ENCODE assay signal across 8 mouse cellular contexts in the genomic region with DNA sequence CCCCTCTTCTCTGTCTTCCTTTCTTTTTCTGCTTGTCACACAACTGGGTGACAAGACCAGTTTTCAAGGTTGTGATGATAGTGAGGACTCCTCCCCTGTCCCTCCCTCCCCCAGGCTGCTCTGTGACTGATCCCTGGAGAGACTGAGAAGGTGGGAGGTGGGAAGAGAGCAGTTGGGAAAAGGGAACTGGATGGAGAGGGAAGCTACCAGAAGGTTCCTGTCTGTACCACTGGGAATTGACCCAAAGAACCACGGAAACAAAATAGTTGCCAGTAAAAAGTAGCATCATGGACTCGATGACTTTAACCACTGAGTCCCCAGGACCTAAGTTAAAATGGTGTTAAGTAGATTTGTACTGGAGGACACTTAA.
DNase-seq lines count a peak whose midpoint lies in the region; ATAC-seq and TF ChIP-seq lines count a peak whose summit lies in the region.

No protein-coding gene starts in this region.

- DNase-seq in heart, adult 2 months, result peak in 1 of 2 experiments; percentile 33
- no peak for DNase-seq in heart, postnatal 10 days
- no peak for DNase-seq in neural tube, embryonic 10.5 days (ENCODE audit: extremely low spot score, low spot score)
- DNase-seq in hindbrain, postnatal 0 days (ENCODE audit: low spot score), result no peak
- no peak for DNase-seq in cerebellum, postnatal 4 days (ENCODE audit: low spot score in 2 of 2)
- DNase-seq in thymus, postnatal 4 days, result no peak

- no peak overlapping the region for H3K9ac ChIP-seq in heart, adult 2 months (ENCODE audit: low read depth, low read length)
- no peak overlapping the region for H3K9ac ChIP-seq in neural tube, embryonic 13.5 days
- no peak overlapping the region for H3K9ac ChIP-seq in hindbrain, postnatal 0 days (replicated peaks; ENCODE audit: low read length)

- no peaks in the 10 kb centered on the region for H3K36me3 ChIP-seq in heart, adult 2 months (ENCODE audit: control insufficient read depth, insufficient read depth, low read length)
- H3K36me3 ChIP-seq in neural tube, embryonic 13.5 days, result no peaks in the 10 kb centered on the region
- H3K36me3 ChIP-seq in hindbrain, postnatal 0 days (ENCODE audit: insufficient read depth, low read length), result no peaks in the 10 kb centered on the region

- no peak for TF ChIP-seq CTCF in heart, adult 2 months (IDR thresholded peaks at IDR 0.05)
- TF ChIP-seq CTCF in hindbrain, postnatal 0 days (IDR thresholded peaks at IDR 0.05; ENCODE audit: low read depth), result no peak

- WGBS in heart, adult 2 months, result 2% methylated on average over 2 of the region's 2 CpGs
- 63% methylated on average over 2 of the region's 2 CpGs for WGBS in neural tube, embryonic 13.5 days
- 34% methylated on average over 2 of the region's 2 CpGs for WGBS in hindbrain, postnatal 0 days

- H3K79me2 ChIP-seq in heart, adult 2 months (replicated peaks; ENCODE audit: control insufficient read depth, insufficient read depth, low read length), result no peaks in the 10 kb centered on the region

- no peaks in the 10 kb centered on the region for H3K27me3 ChIP-seq in heart, adult 2 months (ENCODE audit: control insufficient read depth, insufficient read depth, low read length)
- no peaks in the 10 kb centered on the region for H3K27me3 ChIP-seq in neural tube, embryonic 13.5 days
- H3K27me3 ChIP-seq in hindbrain, postnatal 0 days (ENCODE audit: insufficient read depth, low read length), result no peaks in the 10 kb centered on the region

- ATAC-seq in neural tube, embryonic 13.5 days (ENCODE audit: low read depth), result no peak
- 0 out of 2 replicates have a peak, but pooled peaks have one; percentile 3 for ATAC-seq in hindbrain, postnatal 0 days
- no peak; the same call in 1 of the 2 replicates for ATAC-seq in erythroid progenitor cell, adult 5-6 weeks (replicated peaks; ENCODE audit: low FRiP score, poor library complexity, severe bottlenecking)

- H3K4me1 ChIP-seq in heart, adult 2 months (ENCODE audit: control insufficient read depth, insufficient read depth, low read length), result peaks cover 7% of the 10 kb centered on the region
- peaks cover 27% of the 10 kb centered on the region for H3K4me1 ChIP-seq in neural tube, embryonic 13.5 days (replicated peaks)
- H3K4me1 ChIP-seq in hindbrain, postnatal 0 days (ENCODE audit: insufficient read depth, low read length), result peaks cover 10% of the 10 kb centered on the region

- 0 out of 2 replicates have a peak, but pooled peaks have one; percentile 17 for TF ChIP-seq POLR2A in heart, adult 2 months (IDR thresholded peaks at IDR 0.05; ENCODE audit: insufficient read depth, low read depth, low read length)

- no peaks in the 10 kb centered on the region for H3K9me3 ChIP-seq in neural tube, embryonic 13.5 days
- no peaks in the 10 kb centered on the region for H3K9me3 ChIP-seq in hindbrain, postnatal 0 days (ENCODE audit: low read length)

- H3K4me2 ChIP-seq in neural tube, embryonic 13.5 days, result no peak overlapping the region
- H3K4me2 ChIP-seq in hindbrain, postnatal 0 days (ENCODE audit: low read depth, low read length), result no peak overlapping the region

- intact Hi-C loops in heart, adult 2 months (cut with DNase I), result loop anchor here (5.0 kb wide), 1 partner anchor 93 kb away; the partner anchor contains the start of gene Phlda1
- intact Hi-C loops in heart, postnatal 10 days (cut with DNase I), result loop anchor here (5.0 kb wide), 1 partner anchor 52 kb away; no protein-coding TSS in a partner anchor

- no peak overlapping the region for H3K4me3 ChIP-seq in heart, adult 2 months
- no peak overlapping the region for H3K4me3 ChIP-seq in neural tube, embryonic 13.5 days
- H3K4me3 ChIP-seq in hindbrain, postnatal 0 days (ENCODE audit: low read length), result no peak overlapping the region

- peak overlapping the region; percentile 31 for H3K27ac ChIP-seq in heart, adult 2 months
- peak overlapping the region; percentile 47 for H3K27ac ChIP-seq in neural tube, embryonic 13.5 days (replicated peaks)
- peak overlapping the region; percentile 51 for H3K27ac ChIP-seq in hindbrain, postnatal 0 days

- TF ChIP-seq EP300 in heart, adult 2 months (IDR thresholded peaks at IDR 0.05; ENCODE audit: insufficient read depth, low read depth, low read length), result no peak
